Mouse (Mus musculus): ENCODE measurements around the gene Mup14. TPM values are rescaled to one million over a fixed set of nuclear protein-coding genes. Genes with fewer than 3 reads are reported as not detected.

Mup14 gene
- polyA plus RNA-seq (2021; fragmentation: Nextera tagmentation), result not detected in 2 replicates
- long read RNA-seq, experiment 1, result 0 reads
- long read RNA-seq, experiment 2, result 0 reads

DNA sequence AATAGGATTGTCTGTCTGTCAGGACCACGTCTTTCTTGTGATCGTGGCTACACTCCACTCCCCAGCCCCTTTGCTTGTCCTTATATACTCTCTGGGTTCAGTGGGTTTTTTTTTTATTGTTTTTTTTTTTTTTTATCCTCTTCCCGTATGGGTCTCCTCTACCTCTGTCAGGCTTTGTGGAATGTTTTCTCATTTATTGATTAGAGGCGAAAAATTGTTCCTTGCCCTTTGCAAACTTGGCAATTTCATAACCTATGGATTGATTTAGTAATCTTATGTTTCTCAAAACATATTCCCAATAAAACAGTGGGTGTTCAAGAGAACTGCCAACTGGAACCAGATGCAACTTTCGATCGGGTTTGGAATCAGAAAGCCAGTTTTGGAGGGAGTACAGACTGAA is at the start of gene Mup14:
Gene Mup14, minus strand, starts transcription at position 101 of the 400 bp plus-strand sequence.

Other genes with a start within 250 kb of the Mup14 start
- gene Mup13, start 75.7 kb downstream of the Mup14 start, polyA plus RNA-seq (2021; fragmentation: Nextera tagmentation), result not detected in 2 replicates
- gene Mup15, start 135.7 kb upstream of the Mup14 start, polyA plus RNA-seq (2021; fragmentation: Nextera tagmentation), result not detected in 2 replicates
- not detected in 2 replicates for gene Mup16, start 215.5 kb upstream of the Mup14 start, polyA plus RNA-seq (2021; fragmentation: Nextera tagmentation)